Mouse (Mus musculus) brain, embryonic 14.5 days (tissue): ENCODE results near the gene Ccdc73.

ENCODE experiments used
- CTCF ChIP-seq: fragments of 200-500 bp; IDR thresholded peaks from 2 replicates; pipeline ENCODE4 v1.5.1; 2012; ENCODE audit warnings: inconsistent platforms, mild to moderate bottlenecking, moderate library complexity, borderline replicate concordance; ENCODE audit not compliant: insufficient read depth, insufficient read length; ENCODE audit errors: extremely low read depth
- POLR2A ChIP-seq: fragments of 200-500 bp; IDR thresholded peaks from 2 replicates; pipeline ENCODE4 v1.6.1; 2012; ENCODE audit warnings: mild to moderate bottlenecking, inconsistent platforms, borderline replicate concordance; ENCODE audit not compliant: poor library complexity, insufficient read depth, insufficient read length, severe bottlenecking; ENCODE audit errors: extremely low read depth

GRCm38 (mm10) chr2:104867282-104867855 lies at the start of gene Ccdc73:
- TF ChIP-seq POLR2A (no peak), CTCF (no peak)
